Mouse (Mus musculus) neural tube, embryonic 10.5 days (tissue): Measurements from ENCODE around the gene Hoxb1.

Experiments used
- DNase-seq: peaks from one replicate; pipeline ENCODE4 v3.0.0-alpha.2; 2017; ENCODE audit warnings: low spot score; ENCODE audit errors: extremely low spot score

Gene Hoxb1

GRCm38 (mm10) chr11:96396772-96397626 lies 31.4 kb downstream of the Hoxb1 start:
- peak; percentile 60 for DNase-seq

- no peak for DNase-seq
Measured at GRCm38 (mm10) chr11:96397806-96398335, 32.3 kb downstream of the Hoxb1 start.

- DNase-seq: no peak
Measured at GRCm38 (mm10) chr11:96399923-96400322, 34.4 kb downstream of the Hoxb1 start.

- DNase-seq: no peak
Measured at GRCm38 (mm10) chr11:96404016-96404604, 38.6 kb downstream of the Hoxb1 start.

- no peak for DNase-seq
Measured at GRCm38 (mm10) chr11:96404831-96405230, 39.3 kb downstream of the Hoxb1 start.

- no peak for DNase-seq
Measured at GRCm38 (mm10) chr11:96405541-96405940, 40.0 kb downstream of the Hoxb1 start.

GRCm38 (mm10) chr11:96407191-96408072 lies 41.9 kb downstream of the Hoxb1 start:
- DNase-seq: peak; percentile 84

- DNase-seq: no peak
Measured at GRCm38 (mm10) chr11:96408234-96409010, 42.9 kb downstream of the Hoxb1 start.

- DNase-seq: no peak
Measured at GRCm38 (mm10) chr11:96411019-96411418, 45.5 kb downstream of the Hoxb1 start.

GRCm38 (mm10) chr11:96411934-96412333 lies 46.4 kb downstream of the Hoxb1 start:
- no peak for DNase-seq

- DNase-seq: no peak
Measured at GRCm38 (mm10) chr11:96412941-96413491, 47.5 kb downstream of the Hoxb1 start.

- DNase-seq: no peak
Measured at GRCm38 (mm10) chr11:96413527-96413926, 48.0 kb downstream of the Hoxb1 start.

- DNase-seq: no peak
Measured at GRCm38 (mm10) chr11:96414002-96414401, 48.5 kb downstream of the Hoxb1 start.
